Mouse (Mus musculus): Measurements from ENCODE around the gene Bsn. TPM values are rescaled to one million over a fixed set of nuclear protein-coding genes. Genes with fewer than 3 reads are reported as not detected.
A peak's percentile ranks its signal among the peaks of the same experiment; 100 is the strongest.
"Not testable (repeated sequence)": the region's sequence is repeated elsewhere in the genome, so short reads cannot be mapped to it uniquely, and the experiment has no call there.

Gene Bsn
- total RNA-seq, 2 experiments from 2014 or later = 228 to 231 TPM

GRCm38 (mm10) chr9:108150486-108150885 is 39.7 kb downstream of the Bsn start:
- DNase-seq (ENCODE audit: low spot score in 2 of 2) = no peak

DNA sequence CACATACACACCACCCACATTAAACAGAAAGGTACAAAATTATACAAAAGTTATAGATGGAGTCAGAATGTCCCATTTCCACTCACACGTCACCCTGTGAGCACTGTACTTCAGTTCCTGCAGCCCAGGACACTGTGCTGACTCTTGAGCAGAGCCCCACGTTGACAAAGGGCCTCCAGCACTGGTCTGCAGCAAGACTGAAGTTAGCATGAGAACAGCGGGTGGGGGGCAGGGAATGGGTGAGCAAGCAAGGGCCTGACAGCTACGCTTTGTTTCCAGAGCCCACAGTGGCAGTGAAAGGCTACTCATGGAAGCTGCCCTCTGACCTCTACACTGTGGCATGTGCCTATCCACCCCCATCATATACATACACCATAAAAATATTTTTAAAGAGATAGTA is 40.4 kb downstream of the Bsn start:
- DNase-seq (ENCODE audit: low spot score in 2 of 2) = no peak

DNA sequence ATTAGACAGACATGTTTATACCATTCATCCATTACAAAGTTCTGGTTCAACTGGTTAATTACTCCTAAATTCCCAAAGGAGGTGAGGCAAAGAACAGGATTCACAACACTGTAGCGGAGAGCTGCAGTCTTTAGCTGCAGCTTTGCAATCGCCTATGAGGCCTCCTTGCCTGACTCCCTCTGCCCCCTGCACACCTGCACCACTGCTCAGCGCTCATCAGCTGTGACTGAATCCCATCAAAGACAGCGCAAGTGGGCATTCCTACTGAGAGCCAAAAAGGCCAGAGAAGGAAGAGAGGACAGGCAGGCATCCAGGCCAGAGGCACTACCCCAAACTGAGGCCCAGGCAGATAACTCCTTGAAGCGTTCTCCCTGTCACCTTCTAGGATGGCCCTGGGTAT is 42.6 kb downstream of the Bsn start:
- DNase-seq (ENCODE audit: low spot score in 2 of 2) = no peak

DNA sequence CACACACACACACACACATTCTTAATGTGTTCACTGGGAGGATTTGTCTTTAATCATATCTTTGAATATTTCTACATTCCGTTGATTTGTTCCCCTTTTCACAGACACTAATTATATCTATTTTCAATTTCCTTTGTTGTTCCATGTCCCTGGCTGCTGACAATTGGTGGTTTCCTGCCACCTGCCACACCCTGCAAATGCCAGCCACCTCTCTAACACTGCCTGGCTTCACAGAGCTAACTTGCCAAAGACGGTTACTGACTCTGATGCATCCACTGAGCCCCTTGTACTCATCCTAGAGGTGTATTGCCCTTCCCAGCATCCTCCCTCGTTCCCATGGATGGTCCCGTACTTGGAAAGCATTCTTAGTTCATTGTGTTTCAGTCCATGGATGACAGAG is 43.7 kb downstream of the Bsn start:
- DNase-seq (ENCODE audit: low spot score in 2 of 2) = no peak

- DNase-seq (ENCODE audit: low spot score in 2 of 2) = no peak
These were observed 44.4 kb downstream of the Bsn start for GRCm38 (mm10) chr9:108145740-108146139.

GRCm38 (mm10) chr9:108144371-108145270 is 45.6 kb downstream of the Bsn start:
- DNase-seq (ENCODE audit: low spot score in 2 of 2) = no peak

GRCm38 (mm10) chr9:108143470-108143869 is 46.7 kb downstream of the Bsn start:
- DNase-seq (ENCODE audit: low spot score in 2 of 2) = no peak

DNA sequence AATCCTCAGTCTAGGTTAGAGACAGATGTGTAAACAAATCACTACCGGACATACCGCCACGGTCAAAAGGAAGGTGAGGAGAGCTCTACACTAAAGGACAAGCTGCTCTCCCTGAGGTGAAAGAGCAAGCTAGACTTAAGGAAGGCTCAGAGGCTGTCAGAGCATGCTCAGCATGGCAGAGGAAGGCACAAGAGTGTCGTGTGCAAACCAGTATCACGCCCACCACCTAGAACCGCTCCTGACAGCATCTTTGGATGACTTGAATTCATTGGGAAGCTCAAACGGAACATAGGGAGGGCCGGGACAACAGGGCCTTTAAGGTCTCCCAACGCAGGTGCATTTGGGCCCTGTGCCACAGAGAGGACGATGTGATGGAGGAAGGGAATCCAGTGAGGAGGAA is 48.8 kb downstream of the Bsn start:
- DNase-seq (ENCODE audit: low spot score in 2 of 2) = no peak

DNA sequence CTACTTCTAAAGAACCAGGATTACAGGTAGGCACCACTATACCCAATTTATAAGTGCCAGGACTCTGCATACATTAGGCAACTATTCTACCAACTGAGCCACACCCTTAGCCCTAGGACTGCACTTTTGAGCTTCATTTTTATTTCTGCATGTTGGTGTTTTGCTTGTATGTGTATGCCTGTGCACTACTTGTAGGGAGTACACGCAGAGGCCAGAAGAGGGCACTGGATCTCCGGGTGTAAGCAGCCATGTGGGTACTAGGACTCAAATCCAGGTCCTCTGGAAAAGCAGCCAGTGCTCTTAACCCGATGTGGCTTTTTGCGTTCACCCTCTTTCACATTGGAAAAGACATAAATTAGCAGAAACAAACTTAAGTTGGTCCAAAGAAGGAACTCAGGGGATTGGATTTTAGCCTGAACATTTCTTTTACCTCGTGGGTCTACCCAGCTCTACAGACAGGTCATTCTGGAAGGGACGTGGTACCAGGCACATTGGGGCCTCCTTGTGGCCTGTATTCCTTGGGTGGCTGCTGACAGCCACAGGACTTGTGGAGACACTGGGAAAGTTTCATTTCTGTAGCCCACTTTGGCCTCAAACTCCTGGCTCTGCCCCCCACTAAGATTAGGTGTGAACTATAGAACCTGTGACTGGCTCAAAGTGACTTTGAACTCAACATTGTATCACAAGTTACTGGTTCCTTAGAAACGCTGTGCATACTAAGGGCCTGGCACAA is 50.1 kb downstream of the Bsn start:
- no peak for DNase-seq (ENCODE audit: low spot score in 2 of 2)

GRCm38 (mm10) chr9:108139169-108139962 is 50.8 kb downstream of the Bsn start:
- no peak for DNase-seq (ENCODE audit: low spot score in 2 of 2)

DNA sequence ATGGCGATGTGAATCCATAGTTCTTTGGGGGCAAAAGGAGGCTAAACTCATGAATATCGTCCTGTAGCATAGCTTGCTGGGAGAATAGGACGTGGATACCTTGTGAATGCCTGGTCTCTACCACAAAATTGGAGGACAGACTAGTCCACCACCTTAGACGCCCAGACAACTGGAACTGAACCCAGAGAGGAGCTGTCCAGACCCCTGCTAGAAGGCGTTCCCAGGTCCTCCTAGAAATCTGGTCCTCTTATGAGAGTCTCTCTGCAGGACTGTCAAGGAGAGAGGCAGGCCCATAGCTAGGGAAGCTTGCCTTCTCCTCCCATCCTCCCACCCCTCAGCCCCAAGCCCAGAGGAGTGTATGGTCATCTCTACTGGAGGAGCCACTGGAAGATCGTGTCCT is 52.1 kb downstream of the Bsn start:
- DNase-seq (ENCODE audit: low spot score in 2 of 2) = no peak

GRCm38 (mm10) chr9:108137523-108137922 is 52.7 kb downstream of the Bsn start:
- DNase-seq (ENCODE audit: low spot score in 2 of 2) = peak; percentile 88 to 95

DNA sequence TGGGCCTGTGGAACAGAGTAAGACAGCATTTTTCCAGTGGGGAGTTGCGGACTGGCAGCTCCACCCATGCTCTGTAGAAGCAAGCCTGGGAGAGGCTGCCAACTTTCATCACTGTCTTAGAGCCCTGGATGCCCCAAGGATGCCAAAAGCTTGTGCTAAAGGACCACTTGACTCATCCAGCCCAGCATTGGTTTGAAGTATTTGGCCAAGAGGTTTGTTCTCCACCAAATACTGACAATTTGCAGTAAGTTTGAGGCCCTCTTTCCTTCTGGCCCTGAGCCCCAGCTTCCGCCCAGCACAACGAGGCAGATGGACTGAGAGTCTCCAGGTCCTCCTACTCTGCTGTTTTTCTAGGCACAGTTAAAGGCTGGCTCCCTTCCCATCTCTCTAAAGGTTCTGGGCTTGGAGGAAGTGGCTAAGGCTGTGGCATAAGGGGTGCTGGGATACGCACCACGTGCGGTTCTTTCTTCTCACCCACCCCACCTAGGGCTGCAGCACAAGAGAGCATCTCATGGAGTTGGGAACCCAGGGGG is 53.2 kb downstream of the Bsn start:
- peak; percentile 71 to 78 for DNase-seq (ENCODE audit: low spot score in 2 of 2)

- DNase-seq (ENCODE audit: low spot score in 2 of 2) = no peak
These were observed 54.0 kb downstream of the Bsn start for GRCm38 (mm10) chr9:108136225-108136624.

- DNase-seq (ENCODE audit: low spot score in 2 of 2) = not testable (repeated sequence)
These were observed 54.5 kb downstream of the Bsn start for GRCm38 (mm10) chr9:108135679-108136078.

DNA sequence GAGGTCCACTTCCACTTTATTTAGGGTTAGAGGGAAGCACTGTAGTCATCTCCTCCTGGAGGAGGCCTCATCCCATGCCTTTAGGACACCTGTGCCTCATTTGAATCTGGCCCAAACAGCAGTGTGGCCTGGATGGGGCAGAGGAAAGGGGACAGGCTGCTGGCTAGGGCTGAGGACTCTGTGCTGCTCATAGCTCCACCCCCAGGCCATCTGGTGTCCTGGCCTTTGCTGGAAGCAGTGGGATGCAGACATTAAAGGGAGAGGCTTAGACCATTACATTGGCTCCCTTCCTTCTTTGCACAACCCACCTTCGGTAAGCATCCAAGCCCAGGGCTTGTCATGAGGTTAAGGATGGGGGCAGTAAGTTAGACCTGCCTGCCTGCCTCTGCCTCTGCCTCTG is 56.7 kb downstream of the Bsn start:
- no peak for DNase-seq (ENCODE audit: low spot score in 2 of 2)

DNA sequence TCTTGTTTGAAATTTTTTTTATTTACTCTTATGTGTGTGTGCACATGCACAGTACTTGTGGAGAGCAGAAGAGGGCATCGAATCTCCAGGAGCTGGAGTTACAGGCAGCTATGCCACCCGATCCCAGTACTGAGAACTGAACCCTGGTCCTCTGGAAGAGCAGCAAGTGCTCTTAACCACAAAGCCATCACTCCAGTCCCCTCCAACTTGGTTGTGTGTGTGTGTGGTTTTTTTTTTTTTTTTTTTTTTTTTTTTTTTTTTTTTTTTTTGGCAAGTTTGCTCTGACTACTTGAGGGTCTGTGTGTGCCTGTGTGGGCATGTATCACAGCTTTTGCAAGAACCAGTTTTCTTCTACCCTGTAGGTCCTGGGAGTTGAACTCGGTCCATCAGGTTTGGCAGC is 57.8 kb downstream of the Bsn start:
- DNase-seq (ENCODE audit: low spot score in 2 of 2) = no peak

DNA sequence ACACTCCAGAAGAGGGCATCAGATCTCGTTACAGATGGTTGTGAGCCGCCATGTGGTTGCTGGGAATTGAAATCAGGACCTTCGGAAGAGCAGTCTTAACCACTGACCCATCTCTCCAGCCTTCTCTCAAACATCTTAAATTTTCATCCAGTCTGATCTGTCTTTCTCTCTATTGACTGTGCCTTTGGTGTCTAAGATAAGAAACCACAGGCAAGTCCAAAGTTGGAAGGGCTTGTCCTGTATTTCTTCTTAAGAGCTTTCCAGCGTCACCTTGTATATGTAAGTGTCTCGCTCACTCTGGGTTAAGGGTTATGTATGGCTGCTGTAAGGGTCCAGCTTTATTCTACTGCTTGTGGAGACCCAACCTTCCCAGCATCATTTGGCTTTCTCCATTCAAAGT is 58.7 kb downstream of the Bsn start:
- no peak for DNase-seq (ENCODE audit: low spot score in 2 of 2)

- DNase-seq (ENCODE audit: low spot score in 2 of 2) = no peak
These were observed 60.9 kb downstream of the Bsn start for GRCm38 (mm10) chr9:108129042-108129948.

- DNase-seq (ENCODE audit: low spot score in 2 of 2) = peak in 1 of 2 experiments; percentile 55
These were observed 61.9 kb downstream of the Bsn start for GRCm38 (mm10) chr9:108128248-108128647.
